Mouse (Mus musculus) layer of hippocampus, adult 2 months (tissue): ENCODE measurements around the gene Gm2030. TPM values are rescaled to one million over a fixed set of nuclear protein-coding genes. Genes with fewer than 3 reads are reported as not detected.
"Not testable (repeated sequence)": the region's sequence is repeated elsewhere in the genome, so short reads cannot be mapped to it uniquely, and the experiment has no call there.

Experiments
- DNase-seq, 2 experiments: peaks; one replicate each; pipeline ENCODE4 v3.0.0; 2022; ENCODE audit warnings: low spot score in 2 of 2
- H3K27ac ChIP-seq: fragments of 200-600 bp; 2 replicates; pipeline ENCODE4 v1.8.1; 2022
- H3K4me3 ChIP-seq: fragments of 200-600 bp; 2 replicates; pipeline ENCODE4 v1.8.1; 2022; ENCODE audit warnings: mild to moderate bottlenecking
- long read RNA-seq, 2 experiments: library from polyadenylated mRNA; stranded (forward); transcript quantifications; one replicate each; pipeline ENCODE4 v2.0.0; 2021; ENCODE audit warnings: borderline mapping rate in 2 of 2
- total RNA-seq, 2 experiments: library from RNA; stranded (reverse); gene quantifications; 2 replicates each; pipeline ENCODE4 v1.2.3; 2021

The Gm2030 gene
- not detected for total RNA-seq
- long read RNA-seq, experiment 1, result 0 reads
- long read RNA-seq, experiment 2, result 0 reads

DNA sequence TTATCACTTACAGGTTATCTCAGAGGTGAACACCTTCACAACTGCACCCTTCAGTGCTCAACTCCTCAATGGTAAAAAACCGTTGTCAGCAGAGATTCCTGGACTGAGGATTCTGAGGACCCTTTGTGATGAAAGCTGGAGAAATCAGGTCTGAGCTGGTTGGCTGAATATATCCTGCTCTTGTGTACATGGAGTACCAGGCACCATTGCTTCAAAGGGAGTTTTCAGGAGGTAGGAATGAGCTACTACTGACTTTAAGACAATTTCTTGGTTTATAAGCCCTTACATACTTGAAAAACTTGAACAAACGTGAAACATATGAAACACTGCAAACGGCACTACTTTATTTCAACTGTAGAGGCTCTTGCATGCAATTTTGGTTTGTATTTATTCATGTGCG, at the start of gene Gm2030:
Gene Gm2030 (minus strand): TSS at position 101 of the 400 bp plus-strand sequence.
- DNase-seq, result not testable (repeated sequence)

More for the DNA sequence above, at the start of gene Gm2030:
- not testable (repeated sequence) for H3K4me3 ChIP-seq, H3K27ac ChIP-seq

Other genes starting within 250 kb of the Gm2030 start
- gene Gm2012, start 78.7 kb downstream of the Gm2030 start, total RNA-seq, result not detected
- not detected for gene Slx, start 235.5 kb upstream of the Gm2030 start, total RNA-seq